Mouse (Mus musculus) CH12.LX (cell line): Measurements from ENCODE around the gene Nat9. TPM values are rescaled to one million over a fixed set of nuclear protein-coding genes. Genes with fewer than 3 reads are reported as not detected.
A peak's percentile ranks its signal among the peaks of the same experiment; 100 is the strongest.

Experiments used
- DNase-seq: peaks from one replicate; pipeline ENCODE4 v3.0.0-alpha.2; 2013; ENCODE audit errors: extremely low read depth
- H3K27ac ChIP-seq: 2 replicates; pipeline ENCODE4 v1.5.1; 2012; ENCODE audit warnings: low read depth, mild to moderate bottlenecking, control low read depth, moderate library complexity; ENCODE audit not compliant: insufficient read depth
- H3K27me3 ChIP-seq: replicated peaks from 2 replicates; pipeline ENCODE3; 2012; ENCODE audit warnings: inconsistent platforms
- H3K36me3 ChIP-seq, 2 experiments: replicated peaks in 1 of 2; 2 replicates each; pipeline versions ENCODE3 to v1.6.1; 2012; ENCODE audit warnings: inconsistent platforms in 1 of 2, low read length in 1 of 2, mild to moderate bottlenecking in 1 of 2, mixed read lengths in 1 of 2, moderate library complexity in 1 of 2; ENCODE audit not compliant: control insufficient read depth in 1 of 2, insufficient read depth in 1 of 2
- H3K4me1 ChIP-seq, 2 experiments: 2 replicates each; pipeline ENCODE4 v1.6.1; 2012; ENCODE audit warnings: inconsistent platforms in 1 of 2, moderate library complexity in 1 of 2; ENCODE audit not compliant: insufficient read depth in 2 of 2, control insufficient read depth in 1 of 2
- H3K4me2 ChIP-seq: 2 replicates; pipeline ENCODE4 v1.6.1; 2012; ENCODE audit warnings: low read depth, mild to moderate bottlenecking, control low read depth; ENCODE audit not compliant: poor library complexity, insufficient read depth, severe bottlenecking
- H3K4me3 ChIP-seq, 3 experiments: fragments of 150-350 bp in 1 of 3; sonication (generic) in 1 of 3; replicated peaks in 1 of 3; 2 replicates each; pipeline versions ENCODE3 to v1.5.1; 2011 to 2012; ENCODE audit warnings: low read depth in 2 of 3, low read length in 2 of 3, mild to moderate bottlenecking in 2 of 3, moderate library complexity in 2 of 3, control low read depth in 1 of 3, improper control_type of control experiment in 1 of 3, inconsistent platforms in 1 of 3, mixed read lengths in 1 of 3; ENCODE audit not compliant: poor library complexity in 1 of 3
- H3K79me2 ChIP-seq: replicated peaks from 2 replicates; pipeline ENCODE4 v1.6.1; 2012; ENCODE audit warnings: mild to moderate bottlenecking, moderate library complexity; ENCODE audit not compliant: control insufficient read depth, poor library complexity, insufficient read depth, severe bottlenecking; ENCODE audit errors: extremely low read depth
- H3K9ac ChIP-seq: 2 replicates; pipeline ENCODE4 v1.6.1; 2012; ENCODE audit warnings: low read depth, mild to moderate bottlenecking, control low read depth, moderate library complexity; ENCODE audit not compliant: insufficient read depth
- H3K9me3 ChIP-seq: replicated peaks from 2 replicates; pipeline ENCODE3; 2012; ENCODE audit warnings: low read length, inconsistent platforms, mixed read lengths
- BHLHE40 ChIP-seq: IDR thresholded peaks from 2 replicates; pipeline ENCODE4 v1.6.1; 2011; ENCODE audit warnings: mild to moderate bottlenecking, low read depth, low read length, improper control_type of control experiment
- CHD1 ChIP-seq: IDR thresholded peaks from 2 replicates; pipeline ENCODE4 v1.6.1; 2012; ENCODE audit warnings: low read depth, low read length, improper control_type of control experiment, inconsistent platforms
- CHD2 ChIP-seq: IDR thresholded peaks from 2 replicates; pipeline ENCODE4 v1.6.1; 2011; ENCODE audit warnings: low read length, improper control_type of control experiment
- ELF1 ChIP-seq: IDR thresholded peaks from 2 replicates; pipeline ENCODE4 v1.6.1; 2014; ENCODE audit warnings: low read depth, mild to moderate bottlenecking, inconsistent platforms, low read length, improper control_type of control experiment
- EP300 ChIP-seq: IDR thresholded peaks from 2 replicates; pipeline ENCODE4 v1.6.1; 2011; ENCODE audit warnings: low read length, improper control_type of control experiment
- ETS1 ChIP-seq: conservative IDR thresholded peaks from 2 replicates; pipeline ENCODE4 v1.6.1; 2012; ENCODE audit warnings: low read depth, mild to moderate bottlenecking, inconsistent platforms, low read length, improper control_type of control experiment, moderate library complexity
- IRF4 ChIP-seq: IDR thresholded peaks from 2 replicates; pipeline ENCODE4 v1.6.1; 2014; ENCODE audit warnings: low read depth, mild to moderate bottlenecking, inconsistent platforms, low read length, improper control_type of control experiment
- MAFK ChIP-seq: IDR thresholded peaks from 2 replicates; pipeline ENCODE4 v1.6.1; 2011; ENCODE audit warnings: low read length, improper control_type of control experiment; ENCODE audit not compliant: insufficient replicate concordance
- MAX ChIP-seq: IDR thresholded peaks from 2 replicates; pipeline ENCODE4 v1.6.1; 2011; ENCODE audit warnings: low read length, improper control_type of control experiment
- MAZ ChIP-seq: IDR thresholded peaks from 2 replicates; pipeline ENCODE4 v1.6.1; 2012; ENCODE audit warnings: low read depth, mild to moderate bottlenecking, inconsistent platforms, low read length, improper control_type of control experiment, moderate library complexity
- MEF2A ChIP-seq: IDR thresholded peaks from 2 replicates; pipeline ENCODE4 v1.6.1; 2014; ENCODE audit warnings: low read depth, mild to moderate bottlenecking, inconsistent platforms, low read length, improper control_type of control experiment, borderline replicate concordance
- MXI1 ChIP-seq: IDR thresholded peaks from 2 replicates; pipeline ENCODE4 v1.6.1; 2011; ENCODE audit warnings: mild to moderate bottlenecking, low read depth, low read length, improper control_type of control experiment
- MYC ChIP-seq: IDR thresholded peaks from 2 replicates; pipeline ENCODE4 v1.6.1; 2011; ENCODE audit warnings: low read depth, mild to moderate bottlenecking, improper control_type of control experiment, low read length
- NELFE ChIP-seq: IDR thresholded peaks from 2 replicates; pipeline ENCODE4 v1.6.1; 2011; ENCODE audit warnings: low read depth, low read length, improper control_type of control experiment
- NRF1 ChIP-seq: IDR thresholded peaks from 2 replicates; pipeline ENCODE4 v1.6.1; 2014; ENCODE audit warnings: low read depth, mild to moderate bottlenecking, inconsistent platforms, low read length, improper control_type of control experiment, moderate library complexity
- PAX5 ChIP-seq: IDR thresholded peaks from 2 replicates; pipeline ENCODE4 v1.6.1; 2012; ENCODE audit warnings: low read length, inconsistent platforms, mixed read lengths
- POLR2A ChIP-seq: IDR thresholded peaks from 2 replicates; pipeline ENCODE4 v1.6.1; 2011; ENCODE audit warnings: low read depth, mild to moderate bottlenecking, improper control_type of control experiment, low read length
- RAD21 ChIP-seq: IDR thresholded peaks from 2 replicates; pipeline ENCODE4 v1.6.1; 2011; ENCODE audit warnings: low read depth, mild to moderate bottlenecking, low read length, improper control_type of control experiment, moderate library complexity
- SMC3 ChIP-seq: IDR thresholded peaks from 2 replicates; pipeline ENCODE4 v1.6.1; 2011; ENCODE audit warnings: low read depth, low read length, improper control_type of control experiment
- TBP ChIP-seq: conservative IDR thresholded peaks from 2 replicates; pipeline ENCODE4 v1.6.1; 2011; ENCODE audit warnings: low read depth, low read length, improper control_type of control experiment
- TCF12 ChIP-seq: IDR thresholded peaks from 2 replicates; pipeline ENCODE4 v1.6.1; 2014; ENCODE audit warnings: low read depth, mild to moderate bottlenecking, inconsistent platforms, low read length, improper control_type of control experiment
- UBTF ChIP-seq: IDR thresholded peaks from 2 replicates; pipeline ENCODE4 v1.6.1; 2012; ENCODE audit warnings: low read depth, mild to moderate bottlenecking, inconsistent platforms, low read length, improper control_type of control experiment, moderate library complexity
- USF1 ChIP-seq: IDR thresholded peaks from 2 replicates; pipeline ENCODE4 v1.6.1; 2014; ENCODE audit warnings: low read depth, mild to moderate bottlenecking, inconsistent platforms, low read length, improper control_type of control experiment
- ZMIZ1 ChIP-seq: IDR thresholded peaks from 2 replicates; pipeline ENCODE4 v1.6.1; 2012; ENCODE audit warnings: low read depth, mild to moderate bottlenecking, inconsistent platforms, low read length, improper control_type of control experiment
- ZNF384 ChIP-seq: IDR thresholded peaks from 2 replicates; pipeline ENCODE4 v1.6.1; 2012; ENCODE audit warnings: low read depth, low read length, improper control_type of control experiment, inconsistent platforms
- dilution Hi-C: fragments of 300-500 bp; cut with MboI; formaldehyde crosslinking; loops from 2 replicates; pipeline ENCODE4 v1.14.3; 2020; ENCODE audit warnings: low sequenced_read_pairs; ENCODE audit not compliant: extremely low pct_unique_long_range_greater_than_20kb, extremely low pct_ligation_motif_present
- in situ Hi-C: fragments of 300-500 bp; cut with MboI; formaldehyde crosslinking; loops from 3 replicates; pipeline ENCODE4 v1.14.3; 2019; ENCODE audit warnings: low sequenced_read_pairs, low pct_ligation_motif_present, low pct_unique_long_range_greater_than_20kb, mixed read lengths
- polyA plus RNA-seq: library from polyadenylated mRNA; unstranded; fragments of >175 nt; gene quantifications from 2 replicates; pipeline ENCODE4 v1.2.1, GENCODE M21; 2012; ENCODE audit warnings: low read depth; ENCODE audit not compliant: insufficient read length
- total RNA-seq, 2 experiments: library from RNA; depleted of rRNA; stranded (reverse); fragments of 300-350 nt in 1 of 2; fragments of >200 nt in 1 of 2; gene quantifications; 2 replicates each; pipeline ENCODE4 v1.2.3; 2012 to 2014

The Nat9 gene
- total and polyA plus RNA-seq, 3 experiments = 24.1 to 74.0 (median 30.6) TPM

GRCm38 (mm10) chr11:115176399-115177190, 11.1 kb downstream of the Nat9 start:
- H3K4me1 ChIP-seq = peaks cover 26 to 34% of the 10 kb centered on the region in 2 experiments
- in situ Hi-C loops = no loop called here
- TF ChIP-seq USF1 = no peak
- no peak for TF ChIP-seq ELF1
- no peak for TF ChIP-seq MYC
- TF ChIP-seq, all 38 proteins: peak for 0
- 0 out of 2 replicates have a peak, but pooled peaks cover 4% of the 10 kb centered on the region for H3K79me2 ChIP-seq
- dilution Hi-C loops = no loop called here
- H3K27me3 ChIP-seq = no peaks in the 10 kb centered on the region
- H3K4me3 ChIP-seq = no peak overlapping the region
- H3K4me2 ChIP-seq = no peak overlapping the region
- no peak overlapping the region for H3K27ac ChIP-seq
- no peak for DNase-seq
- no peak overlapping the region for H3K9ac ChIP-seq
- no peaks in the 10 kb centered on the region for H3K9me3 ChIP-seq
- peaks cover 53 to 74% of the 10 kb centered on the region in 2 experiments for H3K36me3 ChIP-seq

- Histone ChIP-seq H3K79me2 (0 out of 2 replicates have a peak, but pooled peaks cover 7% of the 10 kb centered on the region), H3K27ac (peak overlapping the region; percentile 84), H3K4me1 (peaks cover 33 to 42% of the 10 kb centered on the region in 2 experiments), H3K4me2 (peak overlapping the region; percentile 88), H3K4me3 (peak overlapping the region; percentile 3 to 38 (median 12)), H3K36me3 (peaks cover 30 to 69% of the 10 kb centered on the region in 2 experiments), H3K9me3 (no peaks in the 10 kb centered on the region), H3K27me3 (no peaks in the 10 kb centered on the region), H3K9ac (peak overlapping the region; percentile 9)
- in situ Hi-C loops (no loop called here), dilution Hi-C loops (no loop called here)
- DNase-seq = peak; percentile 87
- TF ChIP-seq ZMIZ1 = peak; percentile 40; the same call in 1 of the 2 replicates
- TF ChIP-seq UBTF = peak; percentile 94; the same call in 1 of the 2 replicates
- peak; percentile 93 for TF ChIP-seq IRF4
- TF ChIP-seq POLR2A = peak; percentile 67
- no peak for TF ChIP-seq PAX5
- TF ChIP-seq TBP = peak; percentile 87
- TF ChIP-seq MAFK = no peak
- TF ChIP-seq ZNF384 = no peak
- TF ChIP-seq NRF1 = peak; percentile 46; the same call in 1 of the 2 replicates
- TF ChIP-seq TCF12 = peak; percentile 91
- TF ChIP-seq MAX = peak; percentile 65; the same call in 1 of the 2 replicates
- TF ChIP-seq ELF1 = peak; percentile 95
- TF ChIP-seq MAZ = peak; percentile 68; the same call in 1 of the 2 replicates
- TF ChIP-seq SMC3 = no peak; the same call in 1 of the 2 replicates
- no peak; the same call in 1 of the 2 replicates for TF ChIP-seq RAD21
- peak; percentile 44 for TF ChIP-seq CHD2
- TF ChIP-seq BHLHE40 = peak; percentile 71
- peak; percentile 76 for TF ChIP-seq MXI1
- peak; percentile 18 for TF ChIP-seq EP300
- peak; percentile 88 for TF ChIP-seq ETS1
- peak; percentile 59 for TF ChIP-seq NELFE
- TF ChIP-seq MEF2A = peak; percentile 90
- TF ChIP-seq CHD1 = peak; percentile 97
Observed at GRCm38 (mm10) chr11:115173549-115174339, 13.9 kb downstream of the Nat9 start.
